Mouse (Mus musculus) neural tube, embryonic 13.5 days (tissue): ENCODE data around the gene Ddr1. TPM values are rescaled to one million over a fixed set of nuclear protein-coding genes. Genes with fewer than 3 reads are reported as not detected.
A peak's percentile ranks its signal among the peaks of the same experiment; 100 is the strongest.

Source experiments
- ATAC-seq: fragments of 200-750 bp; cut with Nextera tagmentation; 2 replicates; pipeline ENCODE4 v1.8.0; 2017; ENCODE audit warnings: low read depth, mild to moderate bottlenecking, moderate TSS enrichment, moderate library complexity
- H3K27ac ChIP-seq: fragments of 300-500 bp; sonication (generic); replicated peaks from 2 replicates; pipeline ENCODE4 v1.5.1; 2015; ENCODE audit warnings: moderate library complexity, mild to moderate bottlenecking, inconsistent platforms
- H3K27me3 ChIP-seq: fragments of 300-500 bp; sonication (generic); 2 replicates; pipeline ENCODE4 v1.6.1; 2015; ENCODE audit warnings: mild to moderate bottlenecking, inconsistent platforms
- H3K36me3 ChIP-seq: fragments of 300-500 bp; sonication (generic); 2 replicates; pipeline ENCODE4 v1.6.1; 2015; ENCODE audit warnings: mild to moderate bottlenecking, inconsistent platforms
- H3K4me1 ChIP-seq: fragments of 300-500 bp; sonication (generic); replicated peaks from 2 replicates; pipeline ENCODE4 v1.6.1; 2015; ENCODE audit warnings: inconsistent platforms
- H3K4me2 ChIP-seq: fragments of 300-500 bp; sonication (generic); 2 replicates; pipeline ENCODE4 v1.6.1; 2015; ENCODE audit warnings: inconsistent platforms, mild to moderate bottlenecking, moderate library complexity
- H3K4me3 ChIP-seq: fragments of 300-500 bp; sonication (generic); 2 replicates; pipeline ENCODE4 v1.5.1; 2015; ENCODE audit warnings: mild to moderate bottlenecking, inconsistent platforms
- H3K9ac ChIP-seq: fragments of 300-500 bp; sonication (generic); 2 replicates; pipeline ENCODE4 v1.6.1; 2015; ENCODE audit warnings: moderate library complexity, mild to moderate bottlenecking, inconsistent platforms
- H3K9me3 ChIP-seq: fragments of 300-500 bp; sonication (generic); 2 replicates; pipeline ENCODE4 v1.6.1; 2016; ENCODE audit warnings: inconsistent platforms
- WGBS: fragments of 180-500 bp; shearing (Covaris S2); methylation state at CpG from one replicate; pipeline ENCODE4 v1.1.7; 2015; 5-methylcytosine and 5-hydroxymethylcytosine counted together
- polyA plus RNA-seq: library from polyadenylated mRNA; unstranded; fragments of >200 nt; fragmentation: Nextera tagmentation; extraction: Ambion mirVana; gene quantifications from 2 replicates; pipeline ENCODE4 v1.2.1, GENCODE M21; 2015

Ddr1 gene
- polyA plus RNA-seq, 1 experiment from 2014 or later: 119 TPM

DNA sequence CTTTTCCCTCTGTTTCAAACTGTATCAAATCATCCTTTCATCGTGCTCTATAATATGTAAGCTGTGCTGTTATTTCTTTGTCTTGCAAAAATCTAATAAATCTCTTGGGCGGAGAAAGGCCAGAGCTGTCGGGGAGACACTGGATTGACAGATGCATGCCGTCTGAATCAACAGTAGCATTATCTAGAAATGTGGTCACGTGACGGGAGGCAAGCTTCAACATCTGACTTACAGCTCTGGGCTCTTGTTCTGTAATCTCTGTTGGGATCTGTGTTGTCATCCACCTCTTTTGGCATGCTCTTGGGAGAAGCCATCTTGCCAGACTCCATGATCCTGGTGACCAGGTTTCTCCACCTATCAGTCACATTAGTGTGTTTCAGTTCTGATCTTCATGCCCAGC is 12.7 kb upstream of the Ddr1 start:
- no peak for ATAC-seq
- Histone ChIP-seq H3K4me3 (no peak overlapping the region), H3K9ac (no peak overlapping the region), H3K27ac (no peak overlapping the region), H3K4me2 (no peak overlapping the region), H3K9me3 (no peaks in the 10 kb centered on the region), H3K36me3 (no peaks in the 10 kb centered on the region), H3K27me3 (no peaks in the 10 kb centered on the region), H3K4me1 (peaks cover 10% of the 10 kb centered on the region; the same call in 1 of the 2 replicates)
- 84% methylated on average over 6 of the region's 6 CpGs for WGBS

DNA sequence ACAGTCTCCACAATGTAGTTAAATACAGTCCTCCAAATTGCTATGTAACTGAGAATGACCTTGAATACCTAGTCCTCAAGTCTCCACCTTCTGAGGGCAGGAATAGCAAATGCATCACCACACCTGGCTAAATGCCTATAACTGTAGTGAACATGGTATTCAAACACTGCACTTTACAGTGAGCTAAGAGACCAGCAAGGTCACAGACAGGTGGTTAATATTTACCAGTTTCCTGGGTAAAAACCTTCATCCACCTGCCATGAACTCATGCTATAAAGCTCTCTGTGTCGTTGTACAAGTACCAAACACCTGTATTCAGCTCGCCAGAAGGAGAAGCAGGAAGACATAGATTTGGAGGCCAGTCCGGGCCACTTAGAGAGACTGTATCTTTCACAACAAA is 11.7 kb upstream of the Ddr1 start:
- H3K4me1 ChIP-seq: peaks cover 13% of the 10 kb centered on the region
- ATAC-seq: no peak
- H3K27ac ChIP-seq: no peak overlapping the region
- H3K27me3 ChIP-seq: no peaks in the 10 kb centered on the region
- H3K4me3 ChIP-seq: no peak overlapping the region
- no peaks in the 10 kb centered on the region for H3K9me3 ChIP-seq
- H3K9ac ChIP-seq: no peak overlapping the region
- H3K4me2 ChIP-seq: no peak overlapping the region
- H3K36me3 ChIP-seq: no peaks in the 10 kb centered on the region
- 94% methylated on average over 3 of the region's 3 CpGs for WGBS

DNA sequence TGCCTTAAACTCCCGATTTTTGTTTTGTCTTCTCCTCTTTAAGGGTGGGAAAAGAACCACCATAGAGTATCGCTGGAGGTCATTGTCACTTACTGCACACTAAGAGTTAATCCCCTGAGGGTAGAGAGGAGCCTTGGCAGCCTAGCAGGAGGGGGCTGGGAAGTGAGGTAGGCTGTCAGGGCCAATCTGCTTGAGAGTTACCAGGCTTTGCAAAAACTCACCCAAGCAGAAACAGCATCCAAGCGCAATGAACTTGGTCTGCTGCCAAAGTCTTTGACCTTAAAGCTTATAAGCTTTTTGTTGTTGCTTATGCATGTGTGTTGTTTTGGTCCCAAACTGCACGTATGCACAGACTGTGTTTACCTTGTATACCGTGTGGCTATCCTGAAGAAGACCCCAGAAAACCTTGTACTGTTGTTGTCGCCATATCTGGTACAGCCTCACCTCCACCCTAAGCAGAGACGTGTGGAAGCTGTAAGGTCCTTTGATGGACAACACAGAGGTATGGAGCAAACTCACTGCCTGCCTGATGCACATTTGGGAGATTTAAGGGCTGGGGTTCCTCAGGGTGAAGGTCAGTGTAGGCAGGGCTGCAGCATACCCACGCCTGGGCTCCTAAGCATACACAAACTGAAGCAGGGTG is 6.4 kb upstream of the Ddr1 start:
- Histone ChIP-seq H3K27me3 (no peaks in the 10 kb centered on the region), H3K9me3 (no peaks in the 10 kb centered on the region), H3K4me3 (no peak overlapping the region), H3K4me2 (no peak overlapping the region), H3K36me3 (no peaks in the 10 kb centered on the region), H3K9ac (no peak overlapping the region), H3K4me1 (peaks cover 17% of the 10 kb centered on the region), H3K27ac (peak overlapping the region; percentile 62; the same call in 1 of the 2 replicates)
- ATAC-seq: peak; percentile 80; the same call in 1 of the 2 replicates
- WGBS: 31% methylated on average over 8 of the region's 8 CpGs

DNA sequence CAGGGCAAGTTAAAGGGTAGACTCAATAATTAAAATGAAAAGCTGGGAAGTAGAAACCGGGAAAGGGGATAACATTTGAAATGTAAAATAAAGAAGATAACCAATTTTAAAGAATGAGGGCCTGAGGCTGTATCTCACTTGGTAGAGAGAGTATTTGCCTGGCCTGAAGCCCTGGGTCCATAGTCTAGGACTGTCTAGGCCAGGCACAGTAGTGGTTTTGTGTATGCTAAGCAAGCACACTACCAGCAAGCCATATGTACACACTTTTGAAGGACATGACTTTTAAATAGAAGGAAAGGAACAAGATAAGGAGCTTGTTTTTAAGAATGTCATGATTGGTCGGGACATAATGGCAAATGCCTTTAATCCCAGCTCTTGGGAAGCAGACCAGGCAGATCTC is 4.2 kb upstream of the Ddr1 start:
- no peaks in the 10 kb centered on the region for H3K27me3 ChIP-seq
- WGBS: 88% methylated on average over 2 of the region's 2 CpGs
- H3K4me3 ChIP-seq: no peak overlapping the region
- no peak overlapping the region for H3K27ac ChIP-seq
- H3K4me1 ChIP-seq: peaks cover 39% of the 10 kb centered on the region
- no peak overlapping the region for H3K9ac ChIP-seq
- H3K36me3 ChIP-seq: no peaks in the 10 kb centered on the region
- no peak overlapping the region for H3K4me2 ChIP-seq
- H3K9me3 ChIP-seq: no peaks in the 10 kb centered on the region
- ATAC-seq: no peak

DNA sequence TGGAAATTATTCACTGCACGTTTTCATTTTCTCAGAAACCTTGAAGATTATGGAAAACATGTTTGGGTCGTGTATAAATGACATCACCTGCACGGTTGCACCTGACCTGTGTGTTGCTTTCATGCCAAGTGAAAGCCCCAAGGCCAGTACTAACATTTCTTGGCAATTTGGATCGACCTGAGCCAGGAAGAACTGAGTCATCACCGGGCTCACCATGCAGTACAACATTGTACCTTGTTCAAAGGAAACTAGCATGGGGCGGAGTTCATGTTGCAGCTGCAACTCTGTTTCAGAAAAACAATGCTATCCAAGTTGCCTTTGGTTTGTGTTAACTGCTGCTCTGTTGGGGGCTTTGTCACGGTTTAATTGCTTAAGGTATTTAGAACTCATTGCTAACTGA is 3.5 kb upstream of the Ddr1 start:
- no peak overlapping the region for H3K27ac ChIP-seq
- WGBS: 53% methylated on average over 7 of the region's 7 CpGs
- peaks cover 40% of the 10 kb centered on the region for H3K4me1 ChIP-seq
- no peaks in the 10 kb centered on the region for H3K9me3 ChIP-seq
- no peaks in the 10 kb centered on the region for H3K27me3 ChIP-seq
- no peak for ATAC-seq
- no peak overlapping the region for H3K4me2 ChIP-seq
- H3K4me3 ChIP-seq: no peak overlapping the region
- H3K36me3 ChIP-seq: no peaks in the 10 kb centered on the region
- H3K9ac ChIP-seq: no peak overlapping the region

DNA sequence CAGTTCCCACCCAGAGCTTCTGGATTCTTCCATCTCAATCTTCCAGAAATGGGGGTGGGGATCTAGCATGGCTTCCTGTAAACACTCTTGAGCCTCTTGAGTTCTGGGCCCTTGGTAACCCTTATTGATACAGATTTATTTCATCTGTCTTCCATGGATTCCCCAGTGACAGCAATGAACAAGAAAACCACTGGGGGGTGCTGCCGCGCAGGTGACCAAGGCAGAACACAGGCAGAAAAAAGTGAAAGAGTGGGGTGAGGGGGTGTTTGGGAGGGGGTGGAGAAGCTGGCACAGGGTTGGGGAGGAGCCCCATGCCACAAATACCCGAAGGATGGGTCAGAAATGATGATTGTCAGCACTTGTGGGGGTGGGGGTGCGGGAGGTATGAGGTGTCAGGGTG is 1.4 kb upstream of the Ddr1 start:
- 23% methylated on average over 4 of the region's 4 CpGs for WGBS
- Histone ChIP-seq H3K36me3 (no peaks in the 10 kb centered on the region), H3K4me3 (no peak overlapping the region), H3K9ac (no peak overlapping the region), H3K4me1 (peaks cover 52% of the 10 kb centered on the region), H3K9me3 (no peaks in the 10 kb centered on the region), H3K27me3 (no peaks in the 10 kb centered on the region), H3K4me2 (no peak overlapping the region), H3K27ac (peak overlapping the region; percentile 98)
- no peak for ATAC-seq

DNA sequence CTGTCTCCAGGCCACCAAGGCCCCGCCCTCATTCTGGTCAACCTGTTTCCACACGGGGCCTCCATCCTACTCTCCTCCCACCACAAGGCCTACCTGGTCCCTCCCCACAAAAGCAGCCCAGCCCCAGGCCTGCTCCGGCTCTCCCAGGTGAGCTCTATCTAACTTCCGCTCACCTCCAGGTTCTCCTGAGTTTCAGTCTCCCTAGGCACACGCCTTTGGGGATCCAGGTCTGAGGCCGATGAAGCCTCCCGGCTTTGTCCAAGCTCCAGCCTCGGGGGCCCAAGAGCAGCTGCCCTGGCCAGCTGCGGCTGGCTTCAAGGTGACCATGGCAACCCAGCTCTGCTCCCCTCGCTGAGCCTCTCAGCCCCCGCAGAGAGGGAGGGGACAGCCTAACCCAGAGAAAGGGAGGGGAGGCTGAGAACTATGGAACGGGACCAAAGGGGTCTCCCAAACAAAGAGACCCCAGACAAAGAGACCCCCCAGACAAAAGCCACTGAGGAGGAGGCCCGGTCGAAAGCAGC is 610 bp downstream of the Ddr1 start:
- ATAC-seq: peak; percentile 67
- H3K4me1 ChIP-seq: peaks cover 54% of the 10 kb centered on the region
- H3K9me3 ChIP-seq: no peaks in the 10 kb centered on the region
- peak overlapping the region; percentile 82 for H3K9ac ChIP-seq
- H3K27me3 ChIP-seq: no peaks in the 10 kb centered on the region
- under 1% methylated on average over 14 of the region's 14 CpGs for WGBS
- H3K27ac ChIP-seq: peak overlapping the region; percentile 98
- H3K36me3 ChIP-seq: no peaks in the 10 kb centered on the region
- H3K4me3 ChIP-seq: peak overlapping the region; percentile 79
- peak overlapping the region; percentile 64 for H3K4me2 ChIP-seq

DNA sequence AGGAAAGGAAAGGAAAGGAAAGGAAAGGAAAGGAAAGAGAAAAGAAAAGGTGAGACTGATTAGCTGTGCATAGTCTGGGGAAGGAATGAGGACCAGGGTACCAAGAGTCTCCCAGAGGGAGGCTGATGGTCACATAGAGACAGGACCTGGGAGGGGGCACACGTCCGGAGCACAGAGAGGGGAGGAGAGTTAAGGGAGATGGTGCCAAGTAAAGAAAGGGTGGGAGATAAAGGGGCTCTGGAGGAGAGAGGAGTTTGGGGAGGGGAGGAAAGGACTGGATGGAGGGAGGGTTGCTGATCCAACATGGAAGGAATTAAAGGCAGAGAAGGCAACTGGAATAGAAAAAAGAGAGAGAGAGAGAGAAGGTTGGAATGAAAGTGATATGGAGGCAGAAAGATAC is 1.4 kb downstream of the Ddr1 start:
- no peaks in the 10 kb centered on the region for H3K27me3 ChIP-seq
- H3K4me3 ChIP-seq: peak overlapping the region; percentile 79
- H3K4me1 ChIP-seq: peaks cover 62% of the 10 kb centered on the region
- peak overlapping the region; percentile 98 for H3K27ac ChIP-seq
- no peaks in the 10 kb centered on the region for H3K36me3 ChIP-seq
- WGBS: 5% methylated on average over 2 of the region's 2 CpGs
- H3K4me2 ChIP-seq: peak overlapping the region; percentile 64
- H3K9me3 ChIP-seq: no peaks in the 10 kb centered on the region
- ATAC-seq: no peak
- H3K9ac ChIP-seq: peak overlapping the region; percentile 97

DNA sequence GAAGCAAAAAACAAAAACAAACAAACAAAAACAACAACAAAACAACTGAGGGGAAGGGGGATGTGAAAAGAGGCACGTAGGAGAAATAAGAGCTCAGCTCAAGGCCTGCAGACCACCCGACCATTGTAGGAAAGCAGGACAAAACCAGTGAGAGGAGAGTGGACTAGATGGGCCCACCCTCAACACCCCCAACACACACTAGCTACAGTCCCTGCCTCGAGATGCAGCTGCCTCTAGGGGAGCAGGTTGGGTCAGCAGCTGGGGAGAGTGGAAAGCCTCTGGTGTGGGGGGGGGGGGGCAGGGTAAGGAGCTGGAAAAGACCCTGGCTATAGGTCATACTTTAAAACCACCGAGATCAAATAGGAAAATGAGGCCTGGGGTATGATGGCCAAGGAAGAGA is 1.8 kb downstream of the Ddr1 start:
- H3K9me3 ChIP-seq: no peaks in the 10 kb centered on the region
- ATAC-seq: no peak
- no peaks in the 10 kb centered on the region for H3K36me3 ChIP-seq
- H3K27ac ChIP-seq: peak overlapping the region; percentile 98
- H3K4me1 ChIP-seq: peaks cover 67% of the 10 kb centered on the region
- no peaks in the 10 kb centered on the region for H3K27me3 ChIP-seq
- H3K4me2 ChIP-seq: peak overlapping the region; percentile 64
- WGBS: 0% methylated on average over 4 of the region's 4 CpGs
- H3K9ac ChIP-seq: peak overlapping the region; percentile 97
- peak overlapping the region; percentile 79 for H3K4me3 ChIP-seq

DNA sequence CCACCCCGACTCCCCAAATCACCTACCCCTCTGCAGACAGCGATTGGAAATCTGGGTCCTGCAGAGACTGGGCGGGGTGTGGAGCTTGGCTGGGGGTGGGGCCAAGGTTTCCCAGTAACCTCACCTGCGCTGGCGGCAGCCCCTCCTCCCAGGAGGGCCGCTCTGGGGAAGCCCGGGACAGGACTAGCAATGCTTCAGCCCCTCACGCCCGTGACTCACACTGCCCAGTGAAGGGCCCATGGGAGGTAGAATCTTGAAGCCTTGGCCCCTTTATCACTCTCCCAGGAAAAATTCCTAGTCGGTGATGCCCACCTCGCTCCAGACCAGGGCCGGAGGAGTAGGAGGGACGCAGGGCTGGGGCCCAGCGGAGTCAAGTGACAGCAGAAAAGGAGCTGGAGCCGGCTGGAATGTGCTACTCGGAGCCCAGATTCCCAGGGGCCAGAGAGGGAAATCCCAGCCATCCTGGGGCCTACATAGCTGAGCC is 2.4 kb downstream of the Ddr1 start:
- ATAC-seq: no peak
- Histone ChIP-seq H3K9ac (peak overlapping the region; percentile 97), H3K4me1 (peaks cover 72% of the 10 kb centered on the region), H3K4me2 (peak overlapping the region; percentile 64), H3K36me3 (no peaks in the 10 kb centered on the region), H3K27ac (peak overlapping the region; percentile 98), H3K9me3 (no peaks in the 10 kb centered on the region), H3K4me3 (peak overlapping the region; percentile 79), H3K27me3 (no peaks in the 10 kb centered on the region)
- WGBS: 2% methylated on average over 16 of the region's 16 CpGs

DNA sequence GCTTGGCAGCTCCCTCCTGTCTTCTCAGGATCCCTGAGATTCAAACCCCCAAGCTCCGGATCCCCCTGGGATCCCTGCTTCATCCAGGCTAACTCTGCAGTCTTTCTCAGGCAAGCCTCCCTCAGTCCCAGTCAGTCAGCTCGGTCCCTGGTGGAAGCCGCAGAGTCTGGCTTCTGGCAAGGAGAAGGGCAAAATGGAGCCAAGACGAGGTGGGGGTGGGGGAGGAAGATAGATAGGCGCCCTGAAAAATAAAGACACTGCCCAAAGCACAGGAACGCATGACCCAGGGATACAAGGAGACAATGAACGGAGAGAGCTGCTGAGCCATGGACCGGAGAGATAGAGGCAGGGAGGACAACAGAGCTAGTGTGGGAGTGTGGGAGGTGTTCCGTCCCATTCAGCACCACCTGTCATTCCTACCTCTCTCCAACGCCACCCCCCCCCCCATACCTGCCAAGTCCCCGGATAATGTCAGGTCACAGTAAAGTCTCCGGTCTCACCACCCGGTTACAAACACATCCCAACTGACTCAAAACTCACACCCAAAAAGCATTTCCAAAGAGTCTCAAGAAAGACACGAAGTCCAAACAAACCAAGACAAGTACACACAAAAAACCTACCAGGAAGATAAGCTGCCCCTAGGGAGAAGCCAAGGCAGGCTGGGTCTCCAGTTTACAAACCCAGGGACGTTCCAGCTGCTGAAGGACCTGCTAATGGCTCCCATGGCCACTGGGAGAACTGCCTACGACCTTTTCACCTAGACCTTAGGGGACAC is 3.0 kb downstream of the Ddr1 start:
- H3K4me3 ChIP-seq: peak overlapping the region; percentile 79
- under 1% methylated on average over 16 of the region's 16 CpGs for WGBS
- no peaks in the 10 kb centered on the region for H3K9me3 ChIP-seq
- no peaks in the 10 kb centered on the region for H3K36me3 ChIP-seq
- H3K27ac ChIP-seq: peak overlapping the region; percentile 98
- peak overlapping the region; percentile 64 for H3K4me2 ChIP-seq
- peaks cover 79% of the 10 kb centered on the region for H3K4me1 ChIP-seq
- H3K9ac ChIP-seq: peak overlapping the region; percentile 97
- ATAC-seq: no peak
- no peaks in the 10 kb centered on the region for H3K27me3 ChIP-seq

DNA sequence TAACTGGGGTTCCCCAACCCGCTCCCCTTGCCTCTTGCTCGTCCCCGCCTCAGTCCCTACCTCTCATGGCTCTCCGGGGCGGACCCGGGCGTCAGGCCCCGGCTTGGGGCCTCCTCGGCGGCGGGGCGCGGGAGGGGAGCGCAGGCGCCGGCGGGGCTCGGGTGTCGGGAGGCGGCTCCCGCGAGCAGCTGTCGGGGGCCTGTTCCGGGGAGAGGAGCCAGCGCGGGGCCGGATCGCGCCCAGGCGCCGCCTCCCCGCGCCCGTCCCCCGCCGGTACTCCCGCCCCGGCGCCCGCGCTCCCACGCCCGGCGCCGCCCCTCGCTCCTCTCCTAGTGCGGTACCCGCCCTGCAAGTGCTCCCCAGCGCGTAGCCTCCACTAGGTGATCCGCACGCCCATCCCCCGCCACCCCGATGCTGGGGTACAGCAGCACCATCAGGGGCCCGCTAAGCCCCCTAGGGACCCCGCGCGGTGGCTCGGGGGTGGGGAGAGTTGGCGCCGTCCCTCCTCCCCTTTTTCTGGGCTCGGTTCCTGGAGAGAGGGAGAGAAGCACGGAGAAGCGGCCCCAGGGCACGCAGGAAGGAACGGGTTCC is 4.0 kb downstream of the Ddr1 start:
- under 1% methylated on average over 43 of the region's 66 CpGs for WGBS
- no peaks in the 10 kb centered on the region for H3K9me3 ChIP-seq
- peak overlapping the region; percentile 79 for H3K4me3 ChIP-seq
- peak overlapping the region; percentile 64 for H3K4me2 ChIP-seq
- peak overlapping the region; percentile 98 for H3K27ac ChIP-seq
- no peaks in the 10 kb centered on the region for H3K27me3 ChIP-seq
- peak overlapping the region; percentile 97 for H3K9ac ChIP-seq
- peak; percentile 44 for ATAC-seq
- peaks cover 1% of the 10 kb centered on the region for H3K36me3 ChIP-seq
- H3K4me1 ChIP-seq: peaks cover 79% of the 10 kb centered on the region
